Mouse (Mus musculus) embryonic facial prominence, embryonic 13.5 days (tissue): ENCODE data around the gene Shcbp1l. TPM values are rescaled to one million over a fixed set of nuclear protein-coding genes. Genes with fewer than 3 reads are reported as not detected.

Experiments used
- ATAC-seq: fragments of 200-750 bp; cut with Nextera tagmentation; 2 replicates; pipeline ENCODE4 v1.8.0; 2017; ENCODE audit warnings: low read depth; ENCODE audit not compliant: insufficient number of reproducible peaks, insufficient read depth, low FRiP score, low TSS enrichment
- H3K27ac ChIP-seq: fragments of 300-500 bp; sonication (generic); 2 replicates; pipeline ENCODE4 v1.5.1; 2015; ENCODE audit warnings: moderate library complexity, mild to moderate bottlenecking, inconsistent platforms
- H3K27me3 ChIP-seq: fragments of 300-500 bp; sonication (generic); 2 replicates; pipeline ENCODE4 v1.6.1; 2015; ENCODE audit warnings: mild to moderate bottlenecking, inconsistent platforms
- H3K36me3 ChIP-seq: fragments of 300-500 bp; sonication (generic); 2 replicates; pipeline ENCODE4 v1.6.1; 2015; ENCODE audit warnings: mild to moderate bottlenecking, inconsistent platforms
- H3K4me1 ChIP-seq: fragments of 300-500 bp; sonication (generic); 2 replicates; pipeline ENCODE4 v1.6.1; 2015; ENCODE audit warnings: inconsistent platforms
- H3K4me2 ChIP-seq: fragments of 300-500 bp; sonication (generic); 2 replicates; pipeline ENCODE4 v1.6.1; 2015; ENCODE audit warnings: moderate library complexity, mild to moderate bottlenecking, inconsistent platforms
- H3K4me3 ChIP-seq: fragments of 300-500 bp; sonication (generic); 2 replicates; pipeline ENCODE4 v1.5.1; 2015; ENCODE audit warnings: mild to moderate bottlenecking, inconsistent platforms
- H3K9ac ChIP-seq: fragments of 300-500 bp; sonication (generic); 2 replicates; pipeline ENCODE4 v1.6.1; 2015; ENCODE audit warnings: mild to moderate bottlenecking, inconsistent platforms
- H3K9me3 ChIP-seq: fragments of 300-500 bp; sonication (generic); 2 replicates; pipeline ENCODE4 v1.6.1; 2016; ENCODE audit warnings: inconsistent platforms
- WGBS: fragments of 180-500 bp; shearing (Covaris S2); methylation state at CpG from one replicate; pipeline ENCODE4 v1.1.7; 2015; ENCODE audit warnings: mixed read lengths; 5-methylcytosine and 5-hydroxymethylcytosine counted together
- polyA plus RNA-seq: library from polyadenylated mRNA; unstranded; fragments of >200 nt; fragmentation: Nextera tagmentation; extraction: Ambion mirVana; gene quantifications from 2 replicates; pipeline ENCODE4 v1.2.1, GENCODE M21; 2015

Gene Shcbp1l
- polyA plus RNA-seq, 1 experiment from 2014 or later = 0.58 TPM

- no peak for ATAC-seq
Observed at GRCm38 (mm10) chr1:153431701-153432100, 6.7 kb downstream of the Shcbp1l start.

DNA sequence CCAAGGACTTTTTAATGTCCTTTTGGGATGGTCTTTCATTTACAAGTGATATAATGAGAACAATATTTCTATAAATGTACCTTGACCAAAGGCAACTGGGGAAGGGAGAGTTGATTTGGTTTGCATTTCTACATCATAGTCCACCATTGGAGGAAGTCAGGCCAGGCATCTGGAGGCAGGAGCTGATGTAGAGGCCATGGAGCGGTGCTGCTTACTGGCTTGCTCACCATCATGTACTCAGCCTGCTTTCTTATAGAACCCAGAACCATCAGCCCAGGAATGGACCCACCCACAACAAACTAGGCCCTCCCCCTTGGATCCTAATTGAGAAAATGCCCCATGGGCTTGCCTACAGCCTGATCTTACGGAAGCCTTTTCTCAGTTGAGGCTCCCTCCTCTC is 7.4 kb downstream of the Shcbp1l start:
- H3K4me3 ChIP-seq = no peak overlapping the region
- no peaks in the 10 kb centered on the region for H3K4me1 ChIP-seq
- no peak overlapping the region for H3K9ac ChIP-seq
- no peaks in the 10 kb centered on the region for H3K9me3 ChIP-seq
- no peak overlapping the region for H3K4me2 ChIP-seq
- no peak overlapping the region for H3K27ac ChIP-seq
- H3K36me3 ChIP-seq = no peaks in the 10 kb centered on the region
- no peaks in the 10 kb centered on the region for H3K27me3 ChIP-seq
- ATAC-seq = no peak
- 73% methylated on average over 2 of the region's 2 CpGs for WGBS

More at GRCm38 (mm10) chr1:153431701-153432100, 6.7 kb downstream of the Shcbp1l start:
- Histone ChIP-seq H3K27ac (no peak overlapping the region), H3K9ac (no peak overlapping the region), H3K4me2 (no peak overlapping the region), H3K27me3 (0 out of 2 replicates have a peak, but pooled peaks cover 3% of the 10 kb centered on the region), H3K4me3 (no peak overlapping the region), H3K36me3 (no peaks in the 10 kb centered on the region), H3K9me3 (no peaks in the 10 kb centered on the region), H3K4me1 (no peaks in the 10 kb centered on the region)
- WGBS = 83% methylated on average over 10 of the region's 10 CpGs

GRCm38 (mm10) chr1:153433851-153434589 is 9.1 kb downstream of the Shcbp1l start:
- ATAC-seq = no peak
- Histone ChIP-seq H3K27me3 (no peaks in the 10 kb centered on the region), H3K4me1 (no peaks in the 10 kb centered on the region), H3K36me3 (no peaks in the 10 kb centered on the region), H3K9me3 (no peaks in the 10 kb centered on the region), H3K9ac (no peak overlapping the region), H3K4me3 (no peak overlapping the region), H3K4me2 (no peak overlapping the region), H3K27ac (no peak overlapping the region)
- WGBS = 86% methylated on average over 5 of the region's 5 CpGs

- Histone ChIP-seq H3K4me2 (no peak overlapping the region), H3K9ac (no peak overlapping the region), H3K36me3 (no peaks in the 10 kb centered on the region), H3K27ac (no peak overlapping the region), H3K27me3 (no peaks in the 10 kb centered on the region), H3K4me3 (no peak overlapping the region), H3K9me3 (no peaks in the 10 kb centered on the region), H3K4me1 (no peaks in the 10 kb centered on the region)
- WGBS = 89% methylated on average over 11 of the region's 11 CpGs
- no peak for ATAC-seq
Observed at GRCm38 (mm10) chr1:153437536-153437935, 12.6 kb downstream of the Shcbp1l start.

DNA sequence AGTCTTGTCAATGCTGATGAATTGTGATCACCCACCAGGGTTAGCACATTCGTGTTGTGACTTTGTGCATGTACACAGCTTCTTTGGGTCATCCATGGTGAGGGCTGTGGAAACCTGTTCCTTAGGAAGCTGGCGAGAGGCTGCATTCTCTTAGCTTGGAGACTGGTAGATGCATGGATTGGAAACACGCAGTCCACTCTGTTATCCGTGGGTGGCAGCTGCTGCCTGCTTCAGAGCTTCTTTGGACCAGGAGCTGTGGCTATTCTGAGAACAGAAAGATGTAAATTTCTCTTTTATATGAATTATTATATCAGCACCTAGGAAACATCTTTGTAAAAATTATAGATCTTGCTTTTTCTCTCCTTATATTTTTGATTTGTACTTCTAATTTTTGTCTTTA is 15.8 kb downstream of the Shcbp1l start:
- WGBS = 82% methylated on average over 4 of the region's 4 CpGs
- no peak overlapping the region for H3K4me2 ChIP-seq
- H3K27me3 ChIP-seq = no peaks in the 10 kb centered on the region
- H3K9ac ChIP-seq = no peak overlapping the region
- no peaks in the 10 kb centered on the region for H3K4me1 ChIP-seq
- H3K9me3 ChIP-seq = no peaks in the 10 kb centered on the region
- ATAC-seq = no peak
- no peak overlapping the region for H3K4me3 ChIP-seq
- H3K27ac ChIP-seq = no peak overlapping the region
- no peaks in the 10 kb centered on the region; the same call in 1 of the 2 replicates for H3K36me3 ChIP-seq

DNA sequence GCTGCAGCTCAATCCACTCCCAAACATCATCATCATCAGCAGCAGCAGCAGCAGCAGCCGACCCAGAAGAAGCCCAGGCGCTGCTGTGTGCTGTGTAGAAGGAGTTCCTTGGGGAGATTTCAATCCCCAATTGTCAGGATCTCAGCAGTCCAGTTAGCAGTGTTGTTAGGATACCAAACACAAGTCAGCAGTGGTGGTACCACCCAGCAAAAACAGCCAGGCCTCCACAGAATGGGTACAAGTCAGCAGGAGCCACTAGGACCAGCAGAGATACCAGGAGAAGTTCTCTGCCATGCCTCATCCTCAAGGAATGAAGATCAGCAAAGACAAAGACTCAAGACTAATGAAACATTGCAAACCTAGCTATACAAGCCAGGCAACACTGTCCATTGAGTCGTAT is 16.7 kb downstream of the Shcbp1l start:
- Histone ChIP-seq H3K9me3 (no peaks in the 10 kb centered on the region), H3K27me3 (no peaks in the 10 kb centered on the region), H3K4me1 (no peaks in the 10 kb centered on the region), H3K9ac (no peak overlapping the region), H3K4me3 (no peak overlapping the region), H3K4me2 (no peak overlapping the region), H3K27ac (no peak overlapping the region), H3K36me3 (peaks cover 4% of the 10 kb centered on the region)
- 78% methylated on average over 3 of the region's 3 CpGs for WGBS
- ATAC-seq = no peak

GRCm38 (mm10) chr1:153443019-153443418 is 18.1 kb downstream of the Shcbp1l start:
- WGBS = 71% methylated on average over 1 of the region's 1 CpGs
- no peak overlapping the region for H3K4me3 ChIP-seq
- no peak overlapping the region for H3K9ac ChIP-seq
- peaks cover 5% of the 10 kb centered on the region for H3K36me3 ChIP-seq
- no peak overlapping the region for H3K4me2 ChIP-seq
- no peaks in the 10 kb centered on the region for H3K27me3 ChIP-seq
- ATAC-seq = no peak
- H3K9me3 ChIP-seq = no peaks in the 10 kb centered on the region
- H3K27ac ChIP-seq = no peak overlapping the region
- H3K4me1 ChIP-seq = no peaks in the 10 kb centered on the region

GRCm38 (mm10) chr1:153443632-153444031 is 18.7 kb downstream of the Shcbp1l start:
- H3K4me1 ChIP-seq = no peaks in the 10 kb centered on the region
- H3K9me3 ChIP-seq = no peaks in the 10 kb centered on the region
- WGBS = 50% methylated on average over 4 of the region's 4 CpGs
- no peak overlapping the region for H3K4me3 ChIP-seq
- no peak overlapping the region for H3K4me2 ChIP-seq
- no peaks in the 10 kb centered on the region for H3K27me3 ChIP-seq
- H3K27ac ChIP-seq = no peak overlapping the region
- no peak overlapping the region for H3K9ac ChIP-seq
- peaks cover 5% of the 10 kb centered on the region for H3K36me3 ChIP-seq
- ATAC-seq = no peak

- no peaks in the 10 kb centered on the region for H3K4me1 ChIP-seq
- 96% methylated on average over 20 of the region's 20 CpGs for WGBS
- no peak overlapping the region for H3K27ac ChIP-seq
- no peak for ATAC-seq
- H3K27me3 ChIP-seq = no peaks in the 10 kb centered on the region
- no peak overlapping the region for H3K4me3 ChIP-seq
- no peaks in the 10 kb centered on the region for H3K9me3 ChIP-seq
- peaks cover 16% of the 10 kb centered on the region for H3K36me3 ChIP-seq
- H3K9ac ChIP-seq = no peak overlapping the region
- no peak overlapping the region for H3K4me2 ChIP-seq
Observed at GRCm38 (mm10) chr1:153446120-153446831, 21.3 kb downstream of the Shcbp1l start.

- Histone ChIP-seq H3K4me1 (no peaks in the 10 kb centered on the region), H3K27me3 (no peaks in the 10 kb centered on the region), H3K9me3 (no peaks in the 10 kb centered on the region), H3K9ac (no peak overlapping the region), H3K36me3 (peaks cover 55% of the 10 kb centered on the region), H3K27ac (no peak overlapping the region), H3K4me2 (no peak overlapping the region), H3K4me3 (no peak overlapping the region)
- ATAC-seq = no peak
- 67% methylated on average over 10 of the region's 10 CpGs for WGBS
Observed at GRCm38 (mm10) chr1:153451237-153452154, 26.5 kb downstream of the Shcbp1l start.

DNA sequence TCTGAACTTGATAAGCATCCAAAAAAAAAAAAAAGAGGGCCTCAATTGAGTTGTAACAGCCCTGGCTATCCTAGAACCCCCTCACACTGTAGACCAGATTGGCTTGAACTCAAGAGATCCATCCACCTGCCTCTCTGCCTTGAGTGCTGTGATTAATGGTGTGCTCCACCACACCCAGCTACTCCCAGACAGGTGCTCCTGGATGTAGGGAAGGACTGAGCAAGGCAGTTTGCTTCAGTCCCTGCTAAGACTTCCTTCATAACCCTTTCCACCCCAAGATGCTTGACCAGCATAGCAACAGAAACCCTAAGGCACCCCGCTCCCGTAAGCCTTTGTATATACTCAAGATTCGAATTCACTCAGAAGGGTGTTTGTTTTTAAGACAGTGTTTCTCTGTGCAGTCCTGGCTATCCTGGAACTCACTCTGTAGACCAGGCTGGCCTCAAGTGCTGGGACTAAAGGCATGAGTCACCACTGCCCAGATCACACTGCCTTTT is 28.2 kb downstream of the Shcbp1l start:
- no peak overlapping the region for H3K27ac ChIP-seq
- H3K9ac ChIP-seq = no peak overlapping the region
- no peak overlapping the region for H3K4me2 ChIP-seq
- H3K9me3 ChIP-seq = no peaks in the 10 kb centered on the region
- peaks cover 64% of the 10 kb centered on the region for H3K36me3 ChIP-seq
- H3K27me3 ChIP-seq = no peaks in the 10 kb centered on the region
- WGBS = 88% methylated on average over 3 of the region's 3 CpGs
- H3K4me3 ChIP-seq = no peak overlapping the region
- no peaks in the 10 kb centered on the region for H3K4me1 ChIP-seq
- no peak for ATAC-seq
